Mouse (Mus musculus): ENCODE results near the gene Crisp1. TPM values are rescaled to one million over a fixed set of nuclear protein-coding genes. Genes with fewer than 3 reads are reported as not detected.

Crisp1 gene
- not detected in 2 replicates for polyA plus RNA-seq (2014; fragmentation: Nextera tagmentation; extraction: Ambion mirVana)

DNA sequence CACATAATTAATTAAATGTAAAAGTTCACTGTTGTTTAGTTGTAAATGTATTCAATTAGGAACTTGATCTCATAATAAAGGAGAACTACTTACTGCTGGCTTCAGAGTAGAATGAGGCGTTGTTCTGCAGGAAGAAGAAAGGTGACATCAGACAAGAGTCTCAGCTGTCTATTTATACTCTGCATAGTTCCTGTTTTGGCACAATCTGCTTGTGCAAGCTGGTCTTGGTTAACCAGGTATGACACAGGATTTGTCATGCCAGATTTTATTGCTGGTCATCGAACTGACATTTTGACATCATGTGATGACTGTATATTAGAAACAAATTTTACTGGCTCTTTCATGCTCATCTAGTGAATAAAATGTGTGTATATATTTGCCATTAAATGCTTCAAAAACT is at the start of gene Crisp1:
Gene Crisp1 (minus strand): TSS at position 146 of the 400 bp plus-strand sequence.
- Histone ChIP-seq H3K27me3 (ENCODE audit: control insufficient read depth, insufficient read depth, low read length) (no peaks in the 10 kb centered on the region), H3K4me3 (ENCODE audit: low read depth, low read length) (no peak within 1 kb of the TSS), H3K9ac (ENCODE audit: low read length) (no peak within 1 kb of the TSS), H3K4me2 (no peak within 1 kb of the TSS), H3K36me3 (ENCODE audit: control insufficient read depth, insufficient read depth, low read length) (no peaks in the 10 kb centered on the region), H3K4me1 (ENCODE audit: control insufficient read depth, insufficient read depth, low read length) (no peaks in the 10 kb centered on the region), H3K9me3 (ENCODE audit: control insufficient read depth, low read length) (no peaks in the 10 kb centered on the region), H3K27ac (ENCODE audit: low read depth, low read length) (no peak within 1 kb of the TSS)
- no peak for ATAC-seq (ENCODE audit: low FRiP score)
- WGBS = 81% methylated on average over 2 of the region's 2 CpGs
- DNase-seq (ENCODE audit: low spot score, missing footprints) = no peak

DNA sequence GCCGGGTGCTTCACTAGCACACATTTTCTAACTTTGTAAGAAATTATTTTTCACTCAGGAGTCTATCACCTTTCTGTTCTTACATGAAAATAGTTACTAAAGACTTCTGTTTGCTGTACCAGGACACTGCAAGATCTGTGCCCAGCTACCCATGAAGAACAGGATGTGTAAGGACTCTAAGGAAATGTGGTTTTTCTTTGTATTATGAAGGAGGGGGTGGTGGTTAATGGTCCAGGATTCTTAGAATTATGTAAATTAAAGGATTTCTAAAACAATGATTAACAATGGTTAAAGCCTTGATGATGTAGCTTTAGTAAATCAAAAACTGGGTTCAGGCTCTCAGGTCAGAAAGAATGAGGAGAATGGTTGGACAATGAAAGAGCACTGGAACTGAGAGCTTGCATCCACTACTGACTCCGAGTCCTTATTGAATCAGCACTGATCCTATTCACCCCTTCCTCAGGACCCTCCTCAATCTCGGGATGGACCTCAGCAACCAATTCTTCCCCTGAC is 23.5 kb upstream of the Crisp1 start:
- Histone ChIP-seq H3K27ac (ENCODE audit: low read depth, low read length) (no peak overlapping the region), H3K4me3 (ENCODE audit: low read depth, low read length) (no peak overlapping the region), H3K4me2 (no peak overlapping the region), H3K9ac (ENCODE audit: low read length) (no peak overlapping the region), H3K27me3 (ENCODE audit: control insufficient read depth, insufficient read depth, low read length) (no peaks in the 10 kb centered on the region), H3K4me1 (ENCODE audit: control insufficient read depth, insufficient read depth, low read length) (no peaks in the 10 kb centered on the region), H3K36me3 (ENCODE audit: control insufficient read depth, insufficient read depth, low read length) (no peaks in the 10 kb centered on the region), H3K9me3 (ENCODE audit: control insufficient read depth, low read length) (no peaks in the 10 kb centered on the region)
- WGBS = 71% methylated on average over 3 of the region's 3 CpGs
- no peak for ATAC-seq (ENCODE audit: low FRiP score)
- DNase-seq (ENCODE audit: low spot score, missing footprints) = no peak

DNA sequence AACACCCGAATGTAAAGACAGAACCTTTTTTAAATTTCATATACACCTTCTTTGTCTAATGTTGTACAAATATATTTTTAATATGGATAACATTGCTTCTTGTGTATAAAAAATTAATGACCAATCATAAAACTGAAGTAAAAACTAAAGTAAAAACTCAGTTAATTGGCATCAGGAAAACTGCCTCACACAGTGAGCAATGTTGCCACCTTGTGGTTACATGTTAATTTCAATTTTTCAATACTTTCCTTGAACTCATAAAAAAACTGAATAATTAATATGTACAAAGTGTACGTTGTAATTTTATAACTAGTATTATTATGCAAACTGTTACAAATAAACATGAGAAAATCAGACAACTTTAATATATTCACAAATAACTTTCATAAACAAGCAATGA is 33.6 kb downstream of the Crisp1 start:
- 87% methylated on average over 2 of the region's 2 CpGs for WGBS
- H3K4me2 ChIP-seq = no peak overlapping the region
- ATAC-seq (ENCODE audit: low FRiP score) = no peak
- H3K4me3 ChIP-seq (ENCODE audit: low read depth, low read length) = no peak overlapping the region
- DNase-seq (ENCODE audit: low spot score, missing footprints) = no peak
- H3K9ac ChIP-seq (ENCODE audit: low read length) = no peak overlapping the region
- no peaks in the 10 kb centered on the region for H3K4me1 ChIP-seq (ENCODE audit: control insufficient read depth, insufficient read depth, low read length)
- no peaks in the 10 kb centered on the region for H3K36me3 ChIP-seq (ENCODE audit: control insufficient read depth, insufficient read depth, low read length)
- H3K27ac ChIP-seq (ENCODE audit: low read depth, low read length) = no peak overlapping the region
- no peaks in the 10 kb centered on the region for H3K9me3 ChIP-seq (ENCODE audit: control insufficient read depth, low read length)
- no peaks in the 10 kb centered on the region for H3K27me3 ChIP-seq (ENCODE audit: control insufficient read depth, insufficient read depth, low read length)

DNA sequence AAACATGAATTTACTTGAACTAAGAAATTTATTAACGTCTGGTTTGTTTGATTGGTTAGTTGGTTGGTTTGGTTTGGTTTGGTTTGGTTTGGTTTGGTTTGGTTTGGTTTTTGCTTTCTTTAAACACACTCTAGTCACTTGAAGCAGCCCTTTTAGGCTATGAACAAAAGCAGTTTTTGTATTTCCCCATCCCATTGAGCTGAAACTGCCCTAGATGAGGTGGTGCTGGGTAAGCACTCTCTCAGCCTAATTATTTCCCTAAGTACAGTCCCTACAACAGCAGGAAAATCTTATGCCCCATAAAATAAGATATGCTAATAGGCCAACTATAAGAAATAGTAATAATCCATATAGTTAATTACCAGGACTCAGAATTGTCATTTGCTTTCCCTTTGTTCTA is 43.5 kb downstream of the Crisp1 start:
- ATAC-seq (ENCODE audit: low FRiP score) = no peak
- Histone ChIP-seq H3K27ac (ENCODE audit: low read depth, low read length) (no peak overlapping the region), H3K9ac (ENCODE audit: low read length) (no peak overlapping the region), H3K36me3 (ENCODE audit: control insufficient read depth, insufficient read depth, low read length) (no peaks in the 10 kb centered on the region), H3K4me2 (no peak overlapping the region), H3K4me3 (ENCODE audit: low read depth, low read length) (no peak overlapping the region), H3K9me3 (ENCODE audit: control insufficient read depth, low read length) (no peaks in the 10 kb centered on the region), H3K27me3 (ENCODE audit: control insufficient read depth, insufficient read depth, low read length) (no peaks in the 10 kb centered on the region), H3K4me1 (ENCODE audit: control insufficient read depth, insufficient read depth, low read length) (no peaks in the 10 kb centered on the region)
- WGBS = 80% methylated on average over 1 of the region's 1 CpGs
- DNase-seq (ENCODE audit: low spot score, missing footprints) = no peak

DNA sequence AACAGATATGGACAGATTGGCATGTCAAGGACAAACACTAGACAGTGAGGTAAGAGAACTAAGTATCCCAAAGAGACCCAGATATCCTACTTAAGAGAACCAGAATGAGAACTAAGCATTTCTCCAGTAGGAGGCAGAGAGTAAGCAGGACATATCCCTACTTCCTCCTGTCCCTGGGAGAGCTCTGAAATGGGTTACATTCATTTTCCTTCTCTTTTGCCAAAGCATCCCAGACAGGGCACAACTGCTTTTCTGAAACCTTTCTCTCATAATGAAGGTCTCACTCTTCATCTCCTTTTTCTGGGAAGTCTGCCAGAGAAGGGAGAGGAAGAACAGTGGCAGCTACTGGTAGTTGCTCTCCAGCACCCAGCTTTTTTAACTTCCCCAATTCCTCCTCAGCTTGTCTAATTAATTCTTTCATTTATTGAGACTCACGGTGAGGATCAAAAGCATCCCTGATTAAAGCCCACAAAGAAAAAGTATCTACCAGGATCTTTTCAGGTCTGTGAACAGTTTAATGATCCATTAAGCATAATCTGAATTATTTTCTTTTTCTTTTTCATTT is 44.0 kb downstream of the Crisp1 start:
- ATAC-seq (ENCODE audit: low FRiP score) (no peak), DNase-seq (ENCODE audit: low spot score, missing footprints) (no peak)
- Histone ChIP-seq H3K4me1 (ENCODE audit: control insufficient read depth, insufficient read depth, low read length) (no peaks in the 10 kb centered on the region), H3K36me3 (ENCODE audit: control insufficient read depth, insufficient read depth, low read length) (no peaks in the 10 kb centered on the region), H3K9me3 (ENCODE audit: control insufficient read depth, low read length) (no peaks in the 10 kb centered on the region), H3K9ac (ENCODE audit: low read length) (no peak overlapping the region), H3K4me3 (ENCODE audit: low read depth, low read length) (no peak overlapping the region), H3K27me3 (ENCODE audit: control insufficient read depth, insufficient read depth, low read length) (no peaks in the 10 kb centered on the region), H3K4me2 (no peak overlapping the region), H3K27ac (ENCODE audit: low read depth, low read length) (no peak overlapping the region)
- 33% methylated on average over 1 of the region's 1 CpGs for WGBS

DNA sequence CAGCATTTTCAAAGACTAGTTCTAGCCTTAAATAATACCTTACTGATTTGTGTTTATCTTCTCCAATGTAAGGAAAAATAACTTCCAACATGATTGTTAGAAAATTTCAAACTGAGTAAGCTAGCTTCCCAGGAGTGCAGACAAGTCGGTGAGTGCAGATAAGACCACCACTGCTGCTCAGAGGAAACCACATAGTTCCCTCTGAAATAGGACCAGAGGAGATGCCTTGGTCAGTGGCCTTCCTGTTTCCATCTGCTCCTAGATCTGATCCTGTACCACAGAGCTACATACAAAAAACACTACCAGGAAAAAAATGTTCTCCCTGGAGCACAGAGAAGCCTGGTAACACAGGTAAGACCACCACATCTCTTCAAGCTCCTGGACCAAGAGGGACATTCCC is 66.5 kb downstream of the Crisp1 start:
- 79% methylated on average over 1 of the region's 1 CpGs for WGBS
- H3K4me1 ChIP-seq (ENCODE audit: control insufficient read depth, insufficient read depth, low read length) = no peaks in the 10 kb centered on the region
- H3K4me3 ChIP-seq (ENCODE audit: low read depth, low read length) = no peak overlapping the region
- no peak overlapping the region for H3K9ac ChIP-seq (ENCODE audit: low read length)
- H3K9me3 ChIP-seq (ENCODE audit: control insufficient read depth, low read length) = no peaks in the 10 kb centered on the region
- no peak for ATAC-seq (ENCODE audit: low FRiP score)
- H3K36me3 ChIP-seq (ENCODE audit: control insufficient read depth, insufficient read depth, low read length) = no peaks in the 10 kb centered on the region
- DNase-seq (ENCODE audit: low spot score, missing footprints) = no peak
- no peak overlapping the region for H3K27ac ChIP-seq (ENCODE audit: low read depth, low read length)
- H3K4me2 ChIP-seq = no peak overlapping the region
- no peaks in the 10 kb centered on the region for H3K27me3 ChIP-seq (ENCODE audit: control insufficient read depth, insufficient read depth, low read length)

Other genes starting within 250 kb of the Crisp1 start
- gene AC192777.2, start 223.8 kb downstream of the Crisp1 start, polyA plus RNA-seq (2014; fragmentation: Nextera tagmentation; extraction: Ambion mirVana) = not detected in 2 replicates
- gene Pgk2, start 110.6 kb downstream of the Crisp1 start, polyA plus RNA-seq (2014; fragmentation: Nextera tagmentation; extraction: Ambion mirVana) = 0.14 TPM in 1 of 2 replicates, not detected in the other
- gene Crisp3, start 76.9 kb downstream of the Crisp1 start, polyA plus RNA-seq (2014; fragmentation: Nextera tagmentation; extraction: Ambion mirVana) = not detected in 2 replicates
- not detected in 2 replicates for gene Esp8, start 200.8 kb upstream of the Crisp1 start, polyA plus RNA-seq (2014; fragmentation: Nextera tagmentation; extraction: Ambion mirVana)
- gene Esp6, start 242.3 kb upstream of the Crisp1 start, polyA plus RNA-seq (2014; fragmentation: Nextera tagmentation; extraction: Ambion mirVana) = not detected in 2 replicates

All from midbrain, embryonic 11.5 days (tissue).